Mouse (Mus musculus): ENCODE data around the gene Dync1i2. TPM values are rescaled to one million over a fixed set of nuclear protein-coding genes. Genes with fewer than 3 reads are reported as not detected.

Dync1i2 gene
- 76.3 and 96.4 TPM in 2 replicates for polyA plus RNA-seq (2014; fragmentation: Nextera tagmentation; extraction: Ambion mirVana)

DNA sequence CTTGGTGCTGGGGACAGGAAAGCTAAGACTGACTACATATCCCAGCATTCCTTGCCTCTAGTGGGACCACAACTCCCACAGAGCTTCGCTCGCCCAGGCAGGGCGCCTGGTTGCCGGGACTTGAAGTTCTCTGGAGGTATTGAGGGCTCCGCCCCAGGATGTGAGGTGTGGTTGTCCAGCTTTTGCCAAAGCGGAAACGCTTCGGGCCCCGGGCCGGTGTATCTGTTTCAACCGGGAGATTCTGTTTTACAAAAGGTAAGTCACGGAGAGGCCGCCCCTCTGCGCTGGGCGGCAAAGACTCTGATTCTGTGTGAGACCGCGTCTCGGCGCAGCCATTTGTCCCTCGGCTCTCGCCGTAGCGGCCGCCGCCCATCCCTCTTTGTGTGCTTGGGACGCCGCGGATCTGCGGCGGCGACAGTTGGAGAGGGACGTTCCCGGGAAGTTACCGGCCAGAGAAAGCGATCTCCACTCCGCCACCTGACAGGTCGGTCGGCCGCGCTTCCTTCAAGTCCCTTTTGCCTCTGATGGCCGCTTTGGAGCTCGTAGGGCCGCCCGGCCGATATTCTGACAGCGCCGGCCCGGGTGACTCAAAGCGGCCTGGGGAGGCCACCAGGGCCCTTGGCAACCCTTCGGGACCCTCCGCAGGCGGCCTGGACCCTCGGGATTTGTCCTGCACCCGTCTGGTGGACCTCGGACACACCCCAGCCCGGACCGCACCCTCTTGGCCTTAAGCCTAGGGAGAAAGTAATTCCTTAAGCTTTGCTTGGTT, at the start of gene Dync1i2:
Dync1i2 (plus strand) TSS at position 116 of the 769 bp plus-strand sequence.
- H3K9ac ChIP-seq (ENCODE audit: low read depth, low read length), result peak within 1 kb of the TSS; percentile 86
- peak within 1 kb of the TSS; percentile 86 for H3K4me3 ChIP-seq (ENCODE audit: low read length)
- peak within 1 kb of the TSS; percentile 68 for H3K4me2 ChIP-seq (replicated peaks; ENCODE audit: low read depth, low read length)
- H3K4me1 ChIP-seq (ENCODE audit: control insufficient read depth, insufficient read depth, low read length), result peaks cover 9% of the 10 kb centered on the region
- peak within 1 kb of the TSS; percentile 48 for H3K27ac ChIP-seq (ENCODE audit: low read depth, low read length)
- H3K36me3 ChIP-seq (ENCODE audit: control insufficient read depth, insufficient read depth, low read length), result peaks cover 9% of the 10 kb centered on the region
- H3K9me3 ChIP-seq (ENCODE audit: control insufficient read depth, low read length), result no peaks in the 10 kb centered on the region
- ATAC-seq (ENCODE audit: low FRiP score, low TSS enrichment), result peak; percentile 100
- WGBS, result under 1% methylated on average over 57 of the region's 57 CpGs
- H3K27me3 ChIP-seq (ENCODE audit: control insufficient read depth, insufficient read depth, low read length), result no peaks in the 10 kb centered on the region

DNA sequence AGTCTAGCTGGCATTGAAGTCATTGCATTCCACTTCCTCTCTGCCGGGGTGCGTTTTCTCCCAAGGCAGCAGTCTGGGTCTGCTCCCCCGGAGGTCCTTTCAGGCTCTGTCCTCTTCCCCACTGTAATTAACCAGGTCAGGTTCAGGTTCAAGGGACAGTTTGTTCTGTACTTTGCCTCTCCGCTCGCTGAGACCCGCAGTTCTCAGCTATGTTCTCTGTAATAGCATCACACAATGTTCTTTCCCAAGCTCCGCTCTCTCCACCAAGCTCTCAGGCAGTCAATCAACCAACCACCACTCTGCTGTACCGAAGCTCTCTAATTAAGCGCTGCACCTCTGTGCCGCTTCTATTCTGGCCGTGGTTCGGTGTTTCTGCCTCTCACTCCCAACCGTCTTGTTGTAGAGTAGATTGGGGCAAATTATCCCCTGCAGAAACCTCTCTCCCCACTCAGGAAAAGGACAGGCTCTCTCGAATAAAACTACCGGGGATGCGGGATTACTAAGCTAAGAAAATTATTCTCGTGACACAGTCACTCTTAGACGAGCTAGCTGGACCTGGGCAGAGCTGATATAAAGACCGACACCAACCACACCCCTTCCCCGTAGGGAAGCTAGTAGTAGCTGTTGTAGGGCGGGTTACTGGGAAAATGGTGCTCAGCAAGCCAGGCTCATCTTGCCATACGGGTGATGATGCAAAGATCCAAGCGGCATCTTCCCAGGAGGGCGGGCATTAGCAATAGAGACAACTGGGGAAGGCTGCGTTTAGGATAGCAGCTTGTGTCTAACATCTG, 48.5 kb upstream of the Dync1i2 start:
- no peaks in the 10 kb centered on the region for H3K9me3 ChIP-seq (ENCODE audit: control insufficient read depth, low read length)
- no peaks in the 10 kb centered on the region for H3K27me3 ChIP-seq (ENCODE audit: control insufficient read depth, insufficient read depth, low read length)
- H3K4me3 ChIP-seq (ENCODE audit: low read length), result no peak overlapping the region
- WGBS, result 70% methylated on average over 25 of the region's 25 CpGs
- H3K4me1 ChIP-seq (ENCODE audit: control insufficient read depth, insufficient read depth, low read length), result peaks cover 3% of the 10 kb centered on the region; the same call in 1 of the 2 replicates
- H3K36me3 ChIP-seq (ENCODE audit: control insufficient read depth, insufficient read depth, low read length), result no peaks in the 10 kb centered on the region
- H3K4me2 ChIP-seq (replicated peaks; ENCODE audit: low read depth, low read length), result no peak overlapping the region
- no peak; the same call in 1 of the 2 replicates for ATAC-seq (ENCODE audit: low FRiP score, low TSS enrichment)
- no peak overlapping the region for H3K9ac ChIP-seq (ENCODE audit: low read depth, low read length)
- no peak overlapping the region for H3K27ac ChIP-seq (ENCODE audit: low read depth, low read length)

DNA sequence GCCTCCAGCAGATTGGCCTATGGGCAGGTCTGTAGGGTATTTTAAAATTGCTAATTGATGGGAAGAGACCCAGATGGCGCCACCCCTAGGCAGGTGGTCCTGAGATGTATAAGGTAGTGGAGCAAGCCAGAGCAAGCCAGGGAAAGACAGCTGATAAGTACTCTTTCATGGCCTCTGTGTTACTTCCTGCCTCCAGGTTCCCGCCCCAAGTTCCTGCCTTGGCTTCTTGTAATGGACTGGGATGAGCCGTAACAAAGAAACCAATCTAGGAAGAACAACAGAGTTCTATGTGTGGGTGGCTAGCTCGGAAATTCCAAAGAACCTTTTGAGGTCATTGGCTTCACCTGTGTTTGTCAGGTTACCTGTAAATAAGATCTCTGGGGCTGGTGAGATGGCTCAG, 44.3 kb upstream of the Dync1i2 start:
- no peak for ATAC-seq (ENCODE audit: low FRiP score, low TSS enrichment)
- Histone ChIP-seq H3K4me1 (ENCODE audit: control insufficient read depth, insufficient read depth, low read length) (peaks cover 3% of the 10 kb centered on the region; the same call in 1 of the 2 replicates), H3K27ac (ENCODE audit: low read depth, low read length) (no peak overlapping the region), H3K4me2 (replicated peaks; ENCODE audit: low read depth, low read length) (no peak overlapping the region), H3K9me3 (ENCODE audit: control insufficient read depth, low read length) (no peaks in the 10 kb centered on the region), H3K36me3 (ENCODE audit: control insufficient read depth, insufficient read depth, low read length) (no peaks in the 10 kb centered on the region), H3K4me3 (ENCODE audit: low read length) (no peak overlapping the region), H3K9ac (ENCODE audit: low read depth, low read length) (no peak overlapping the region), H3K27me3 (ENCODE audit: control insufficient read depth, insufficient read depth, low read length) (no peaks in the 10 kb centered on the region)
- 82% methylated on average over 4 of the region's 4 CpGs for WGBS

DNA sequence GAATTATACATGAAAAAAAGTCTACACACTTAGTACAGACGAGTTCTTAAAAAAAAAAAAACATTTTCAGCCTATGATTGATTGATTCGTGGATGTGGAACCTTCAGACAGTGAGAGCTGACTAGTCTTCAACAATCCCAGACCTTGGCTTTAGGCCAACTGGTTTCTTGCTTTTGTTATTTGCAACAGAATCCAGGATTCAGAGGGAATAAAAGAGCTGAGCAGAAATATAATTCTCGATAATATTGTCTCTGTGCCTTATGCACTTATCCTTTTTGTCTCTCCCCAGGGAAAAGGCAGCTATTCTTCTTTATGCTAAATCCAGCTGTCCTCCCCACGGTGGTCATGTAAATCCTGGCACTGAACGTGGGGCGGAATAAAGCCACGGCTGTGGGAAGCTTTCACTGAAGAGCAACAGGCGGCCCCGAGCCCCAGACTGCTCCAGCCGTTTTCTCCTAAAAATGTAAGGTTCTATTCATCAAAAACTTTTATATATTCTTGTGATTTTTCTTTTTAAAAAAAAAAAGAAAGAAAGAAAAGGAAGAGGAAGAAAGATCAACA, 43.0 kb upstream of the Dync1i2 start:
- Histone ChIP-seq H3K4me3 (ENCODE audit: low read length) (no peak overlapping the region), H3K36me3 (ENCODE audit: control insufficient read depth, insufficient read depth, low read length) (no peaks in the 10 kb centered on the region), H3K4me2 (replicated peaks; ENCODE audit: low read depth, low read length) (no peak overlapping the region), H3K27me3 (ENCODE audit: control insufficient read depth, insufficient read depth, low read length) (no peaks in the 10 kb centered on the region), H3K9me3 (ENCODE audit: control insufficient read depth, low read length) (no peaks in the 10 kb centered on the region), H3K27ac (ENCODE audit: low read depth, low read length) (no peak overlapping the region), H3K4me1 (ENCODE audit: control insufficient read depth, insufficient read depth, low read length) (no peaks in the 10 kb centered on the region), H3K9ac (ENCODE audit: low read depth, low read length) (no peak overlapping the region)
- WGBS, result 48% methylated on average over 10 of the region's 10 CpGs
- no peak for ATAC-seq (ENCODE audit: low FRiP score, low TSS enrichment)

DNA sequence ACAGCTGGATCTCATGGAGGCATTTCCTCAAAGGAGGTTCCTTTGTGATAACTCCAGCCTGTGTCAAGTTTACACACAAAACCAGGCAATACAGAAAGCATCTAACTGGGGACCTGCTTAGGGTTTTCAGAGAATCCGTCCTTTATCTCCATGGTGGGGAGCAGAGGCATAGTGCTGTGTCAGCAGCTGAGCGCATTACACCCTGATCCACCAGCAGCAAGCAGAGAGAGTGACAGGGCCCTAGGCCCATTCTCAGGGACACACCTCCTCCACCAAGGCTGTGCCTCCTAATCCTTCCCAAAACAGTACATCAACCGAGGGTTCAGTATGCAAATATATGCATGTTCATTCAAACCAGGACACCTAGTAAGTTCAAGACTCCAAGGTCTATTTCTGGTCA, 38.5 kb upstream of the Dync1i2 start:
- Histone ChIP-seq H3K9ac (ENCODE audit: low read depth, low read length) (no peak overlapping the region), H3K27me3 (ENCODE audit: control insufficient read depth, insufficient read depth, low read length) (no peaks in the 10 kb centered on the region), H3K27ac (ENCODE audit: low read depth, low read length) (no peak overlapping the region), H3K9me3 (ENCODE audit: control insufficient read depth, low read length) (no peaks in the 10 kb centered on the region), H3K4me1 (ENCODE audit: control insufficient read depth, insufficient read depth, low read length) (no peaks in the 10 kb centered on the region), H3K4me3 (ENCODE audit: low read length) (no peak overlapping the region), H3K36me3 (ENCODE audit: control insufficient read depth, insufficient read depth, low read length) (no peaks in the 10 kb centered on the region), H3K4me2 (replicated peaks; ENCODE audit: low read depth, low read length) (no peak overlapping the region)
- 69% methylated on average over 3 of the region's 3 CpGs for WGBS
- no peak for ATAC-seq (ENCODE audit: low FRiP score, low TSS enrichment)

DNA sequence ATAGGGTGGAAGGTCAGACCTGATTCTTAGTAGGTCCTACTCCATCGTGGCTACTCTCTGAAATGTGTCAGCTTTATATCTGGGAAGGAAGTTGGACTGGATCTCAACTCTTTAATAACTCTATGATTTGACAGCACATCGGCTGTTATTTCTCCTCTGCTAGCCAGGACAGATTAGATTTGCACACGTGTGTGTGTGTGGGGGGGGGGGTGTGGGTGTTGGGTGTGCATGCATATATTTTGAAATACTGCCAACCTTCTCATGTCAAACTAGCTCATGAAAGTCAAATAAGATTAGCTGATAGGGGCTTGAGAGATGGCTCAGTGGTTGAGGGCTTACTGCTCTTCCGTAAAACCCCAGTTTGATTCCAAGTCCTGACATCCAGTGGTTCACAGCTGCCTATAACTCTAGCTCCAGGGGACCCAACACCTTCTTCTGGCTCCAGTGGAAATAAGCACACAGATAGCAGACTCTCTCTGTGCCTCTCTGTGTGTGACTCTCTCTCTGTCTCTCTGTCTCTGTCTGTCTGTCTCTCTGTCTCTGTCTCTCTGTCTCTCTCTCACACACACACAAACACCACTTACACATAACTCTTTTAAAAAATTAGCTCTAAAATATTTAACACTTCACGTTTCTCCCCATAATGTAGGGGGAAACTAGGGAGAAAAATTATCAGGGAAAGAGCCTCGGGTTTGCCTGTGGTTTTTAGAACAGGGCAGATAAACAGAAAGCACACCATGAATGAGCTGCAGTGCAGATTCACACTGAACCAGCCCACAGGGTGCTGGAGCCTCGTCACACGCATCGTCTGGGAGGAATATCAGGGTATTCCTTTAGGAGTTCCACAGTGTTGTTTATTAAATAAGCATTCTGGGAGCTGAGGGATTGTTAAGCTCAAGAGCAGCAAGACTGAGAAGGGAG, 34.9 kb upstream of the Dync1i2 start:
- H3K4me1 ChIP-seq (ENCODE audit: control insufficient read depth, insufficient read depth, low read length), result no peaks in the 10 kb centered on the region
- no peak overlapping the region for H3K4me3 ChIP-seq (ENCODE audit: low read length)
- no peaks in the 10 kb centered on the region for H3K36me3 ChIP-seq (ENCODE audit: control insufficient read depth, insufficient read depth, low read length)
- H3K27ac ChIP-seq (ENCODE audit: low read depth, low read length), result no peak overlapping the region
- WGBS, result 69% methylated on average over 9 of the region's 9 CpGs
- no peaks in the 10 kb centered on the region for H3K27me3 ChIP-seq (ENCODE audit: control insufficient read depth, insufficient read depth, low read length)
- H3K9ac ChIP-seq (ENCODE audit: low read depth, low read length), result no peak overlapping the region
- H3K4me2 ChIP-seq (replicated peaks; ENCODE audit: low read depth, low read length), result no peak overlapping the region
- no peak for ATAC-seq (ENCODE audit: low FRiP score, low TSS enrichment)
- H3K9me3 ChIP-seq (ENCODE audit: control insufficient read depth, low read length), result no peaks in the 10 kb centered on the region

DNA sequence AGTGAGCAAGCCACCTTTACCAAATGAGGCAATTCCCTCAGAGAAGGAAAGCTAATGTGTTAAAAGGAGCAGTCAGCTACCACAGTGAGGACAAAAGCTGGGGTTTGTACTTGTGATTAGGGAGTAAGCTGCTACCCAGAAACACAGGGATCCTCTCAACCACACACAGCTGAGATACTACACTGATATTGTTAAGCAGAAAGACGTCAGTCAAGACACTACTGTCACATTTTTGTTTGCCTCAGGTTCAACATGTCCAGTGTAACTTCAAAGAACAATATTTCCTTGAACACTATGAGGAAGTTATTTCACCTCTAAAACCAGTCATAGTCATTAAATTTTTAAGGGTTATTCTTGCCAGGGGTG, 34.3 kb upstream of the Dync1i2 start:
- no peaks in the 10 kb centered on the region for H3K9me3 ChIP-seq (ENCODE audit: control insufficient read depth, low read length)
- no peaks in the 10 kb centered on the region for H3K27me3 ChIP-seq (ENCODE audit: control insufficient read depth, insufficient read depth, low read length)
- H3K9ac ChIP-seq (ENCODE audit: low read depth, low read length), result no peak overlapping the region
- H3K27ac ChIP-seq (ENCODE audit: low read depth, low read length), result no peak overlapping the region
- H3K36me3 ChIP-seq (ENCODE audit: control insufficient read depth, insufficient read depth, low read length), result no peaks in the 10 kb centered on the region
- H3K4me2 ChIP-seq (replicated peaks; ENCODE audit: low read depth, low read length), result no peak overlapping the region
- ATAC-seq (ENCODE audit: low FRiP score, low TSS enrichment), result no peak
- 83% methylated on average over 1 of the region's 1 CpGs for WGBS
- H3K4me1 ChIP-seq (ENCODE audit: control insufficient read depth, insufficient read depth, low read length), result no peaks in the 10 kb centered on the region; the same call in 1 of the 2 replicates
- no peak overlapping the region for H3K4me3 ChIP-seq (ENCODE audit: low read length)

DNA sequence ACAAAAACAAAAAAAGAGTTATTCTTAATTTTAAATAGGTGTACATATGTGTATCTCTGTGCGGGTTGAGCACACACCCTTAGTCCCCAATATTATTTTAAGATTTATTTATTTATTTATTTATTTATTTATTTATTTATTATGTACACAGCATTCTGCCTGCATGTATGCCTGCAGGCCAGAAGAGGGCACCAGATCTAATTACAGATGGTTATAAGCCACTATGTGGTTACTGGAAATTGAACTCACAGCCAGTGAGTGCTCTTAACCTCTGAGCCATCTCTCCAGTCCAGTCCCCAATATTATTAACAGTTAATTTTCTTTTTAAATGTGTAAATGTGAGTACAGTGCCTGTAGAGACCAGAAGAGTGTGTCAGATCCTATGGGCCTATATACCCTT, 33.7 kb upstream of the Dync1i2 start:
- 98% methylated on average over 1 of the region's 1 CpGs for WGBS
- no peak for ATAC-seq (ENCODE audit: low FRiP score, low TSS enrichment)
- Histone ChIP-seq H3K4me1 (ENCODE audit: control insufficient read depth, insufficient read depth, low read length) (no peaks in the 10 kb centered on the region; the same call in 1 of the 2 replicates), H3K4me2 (replicated peaks; ENCODE audit: low read depth, low read length) (no peak overlapping the region), H3K9me3 (ENCODE audit: control insufficient read depth, low read length) (no peaks in the 10 kb centered on the region), H3K4me3 (ENCODE audit: low read length) (no peak overlapping the region), H3K9ac (ENCODE audit: low read depth, low read length) (no peak overlapping the region), H3K36me3 (ENCODE audit: control insufficient read depth, insufficient read depth, low read length) (no peaks in the 10 kb centered on the region), H3K27ac (ENCODE audit: low read depth, low read length) (no peak overlapping the region), H3K27me3 (ENCODE audit: control insufficient read depth, insufficient read depth, low read length) (no peaks in the 10 kb centered on the region)
